16 mouse cellular contexts compared by ENCODE assay signal in genomic region chr1:193537616-193538015, GRCm38 (mm10).
"Had no signal": no experiment of that assay in that cellular context is flagged by ENCODE, and none has a peak within 500 bp of the region (broad histone marks: within the 10 kb centered on the region; RNA-seq: fewer than 3 reads in every experiment).

No protein-coding gene starts in this region.

- H3K9ac ChIP-seq: neural tube, embryonic 13.5 days; neural tube, embryonic 15.5 days; stomach, embryonic 15.5 days had no signal

- H3K4me2 ChIP-seq: neural tube, embryonic 13.5 days; neural tube, embryonic 15.5 days; stomach, embryonic 15.5 days had no signal

- DNase-seq: retina, postnatal 1 day; right cerebral cortex, adult 18-20 months; right cerebral cortex, postnatal 14 days; right cerebral cortex, postnatal 25 days; right cerebral cortex, postnatal 4 days; spleen, adult 18-20 months; thymus, adult 18-20 months; thymus, adult 2 months; thymus, postnatal 14 days; thymus, postnatal 25 days; thymus, postnatal 36 days; thymus, postnatal 4 days had no signal

- H3K27me3 ChIP-seq: neural tube, embryonic 13.5 days; neural tube, embryonic 15.5 days; stomach, embryonic 15.5 days had no signal

- H3K27ac ChIP-seq: neural tube, embryonic 13.5 days; neural tube, embryonic 15.5 days; stomach, embryonic 15.5 days; stomach, postnatal 0 days had no signal

- H3K9me3 ChIP-seq: neural tube, embryonic 13.5 days; neural tube, embryonic 15.5 days; stomach, embryonic 15.5 days had no signal

- H3K4me3 ChIP-seq: neural tube, embryonic 13.5 days; neural tube, embryonic 15.5 days; stomach, embryonic 15.5 days had no signal

- H3K36me3 ChIP-seq: neural tube, embryonic 13.5 days; neural tube, embryonic 15.5 days; stomach, embryonic 15.5 days had no signal
